Mouse (Mus musculus) heart, adult 8-10 months (tissue): Measurements from ENCODE around the gene Gck. TPM values are rescaled to one million over a fixed set of nuclear protein-coding genes. Genes with fewer than 3 reads are reported as not detected.

Source experiments
- total RNA-seq, 4 experiments: library from RNA; stranded (reverse); gene quantifications; 2 replicates each; pipeline ENCODE4 v1.2.4; 2022

Gene Gck
- total RNA-seq, 4 experiments from 2014 or later: 15.2 to 30.8 (median 18.1) TPM

Other genes with a start within 250 kb of the Gck start
- 100 to 1,000 TPM; 148 to 162 (median 150) TPM for gene Mrps24, start 234.4 kb downstream of the Gck start, total RNA-seq
- gene Urgcp, start 187.7 kb downstream of the Gck start, total RNA-seq: 10 to 100 TPM; 57.3 to 69.8 (median 58.6) TPM
- gene Dbnl, start 161.6 kb downstream of the Gck start, total RNA-seq: 10 to 100 TPM; 26.4 to 33.1 (median 28.8) TPM
- 1,000 to 10,000 TPM in 2 of 4 experiments, 100 to 1,000 TPM in 2; 838 to 1,132 (median 977) TPM for gene Pgam2, start 146.3 kb downstream of the Gck start, total RNA-seq
- gene Polm, start 112.1 kb downstream of the Gck start, total RNA-seq: 1 to 10 TPM; 1.8 to 3.3 (median 2.8) TPM
- 10 to 100 TPM; 14.9 to 28.0 (median 19.4) TPM for gene Aebp1, start 88.1 kb downstream of the Gck start, total RNA-seq
- gene Pold2, start 71.8 kb downstream of the Gck start, total RNA-seq: 10 to 100 TPM; 33.1 to 50.4 (median 39.8) TPM
- 100 to 1,000 TPM; 455 to 787 (median 725) TPM for gene Myl7, start 51.3 kb downstream of the Gck start, total RNA-seq
- 10 to 100 TPM; 54.8 to 67.3 (median 62.1) TPM for gene Ykt6, start 5.6 kb upstream of the Gck start, total RNA-seq
- 10 to 100 TPM in 2 of 4 experiments, 1 to 10 TPM in 2; 6.5 to 14.8 (median 10.1) TPM for gene Camk2b, start 116.3 kb upstream of the Gck start, total RNA-seq
- gene A730071L15Rik, start 249.9 kb upstream of the Gck start, total RNA-seq: not detected